Mouse (Mus musculus): ENCODE measurements around the gene Cib4.

- TF ChIP-seq GATA1 (IDR thresholded peaks at IDR 0.05; ENCODE audit: borderline replicate concordance, low read length) (no peak), FLI1 (IDR thresholded peaks at IDR 0.05; ENCODE audit: low read length) (no peak)
Measured at GRCm38 (mm10) chr5:30518108-30518507, 27.5 kb downstream of the Cib4 start.

Measured in megakaryocyte, embryonic 14.5 days (primary cell).